Mouse (Mus musculus): Measurements from ENCODE around the gene Cdx2.

DNA sequence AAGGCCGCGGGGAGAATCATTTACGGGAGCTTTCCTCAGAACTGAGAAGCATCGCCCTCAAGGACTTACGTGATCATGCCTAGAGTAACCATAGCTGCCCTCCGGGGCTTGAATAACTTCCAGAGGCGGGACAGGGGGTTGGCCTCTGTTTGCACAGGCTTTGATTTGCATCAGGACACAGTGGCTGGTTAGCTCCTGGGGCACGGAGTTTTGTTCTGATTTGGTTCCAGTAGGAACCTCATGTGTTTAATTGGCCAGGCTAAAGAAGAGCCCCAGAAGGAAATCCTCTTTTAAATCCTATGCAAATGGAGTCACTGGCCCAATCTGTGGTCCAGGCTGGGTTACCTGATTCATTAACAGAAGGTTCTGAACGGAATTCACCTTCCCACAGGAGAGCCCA is 31.9 kb upstream of the Cdx2 start:
- no peak for TF ChIP-seq EP300 (IDR thresholded peaks at IDR 0.05; ENCODE audit: low read depth)
- TF ChIP-seq CTCF (IDR thresholded peaks at IDR 0.05; ENCODE audit: low read depth) = no peak
